Mouse (Mus musculus) myocyte (in vitro differentiated cells): ENCODE measurements around the gene Tnfrsf26.

Experiments
- MAX ChIP-seq: IDR thresholded peaks from one replicate; pipeline ENCODE4 v1.6.1; 2011; ENCODE audit warnings: low read depth, mild to moderate bottlenecking, control low read depth
- MYOD1 ChIP-seq, 3 experiments: IDR thresholded peaks; one replicate each; pipeline ENCODE4 v1.6.1; 2011; ENCODE audit warnings: control low read depth in 2 of 3, low read depth in 2 of 3, mild to moderate bottlenecking in 2 of 3, moderate library complexity in 1 of 3; ENCODE audit not compliant: insufficient read length in 2 of 3, control insufficient read depth in 1 of 3
- POLR2A ChIP-seq: IDR thresholded peaks from one replicate; pipeline ENCODE4 v1.6.1; 2011; ENCODE audit warnings: low read depth, mild to moderate bottlenecking, control low read depth, moderate library complexity; ENCODE audit not compliant: insufficient read length
- POLR2AphosphoS2 ChIP-seq: IDR thresholded peaks from one replicate; pipeline ENCODE4 v1.6.1; 2011; ENCODE audit warnings: low read depth, control low read depth; ENCODE audit not compliant: insufficient read length
- SRF ChIP-seq: IDR thresholded peaks from one replicate; pipeline ENCODE4 v1.6.1; 2011; ENCODE audit warnings: low read depth; ENCODE audit not compliant: control insufficient read depth, insufficient read length
- TCF12 ChIP-seq: IDR thresholded peaks from one replicate; pipeline ENCODE4 v1.6.1; 2011; ENCODE audit warnings: mild to moderate bottlenecking, control low read depth; ENCODE audit not compliant: poor library complexity, insufficient read depth, severe bottlenecking
- TCF3 ChIP-seq: IDR thresholded peaks from one replicate; pipeline ENCODE4 v1.6.1; 2011; ENCODE audit warnings: low read depth, control low read depth; ENCODE audit not compliant: insufficient read length

DNA sequence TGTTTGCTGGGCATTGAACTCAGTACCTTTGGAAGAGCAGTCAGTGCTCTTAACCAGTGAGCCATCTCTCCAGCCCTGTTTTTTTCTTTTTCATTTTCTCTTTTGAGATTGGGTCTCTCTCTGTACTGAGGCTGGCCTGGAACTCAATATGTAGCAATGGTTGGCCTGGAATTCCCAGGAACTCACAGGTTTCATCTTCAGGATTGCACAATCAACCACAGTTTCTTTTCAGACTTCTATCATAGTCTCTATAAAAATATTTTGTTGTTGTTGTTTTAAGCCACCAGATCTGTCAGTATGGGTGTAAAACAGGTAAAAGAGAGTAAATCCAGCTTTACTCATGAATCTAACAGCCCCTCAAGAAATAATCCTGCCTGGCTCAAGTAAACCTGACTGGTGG is 32.3 kb upstream of the Tnfrsf26 start:
- TF ChIP-seq POLR2A, result no peak
- TF ChIP-seq TCF12, result no peak
- no peak for TF ChIP-seq POLR2AphosphoS2
- no peak for TF ChIP-seq TCF3
- no peak for TF ChIP-seq MYOD1 (IDR thresholded peaks at IDR 0.05; ENCODE audit: control insufficient read depth in 1 of 3, insufficient read length in 2 of 3, low read depth in 2 of 3)
- TF ChIP-seq MAX, result no peak
- no peak for TF ChIP-seq SRF
